Mouse (Mus musculus) MEL (cell line): ENCODE data around the gene Cntnap2. TPM values are rescaled to one million over a fixed set of nuclear protein-coding genes. Genes with fewer than 3 reads are reported as not detected.

ENCODE experiments used
- DNase-seq: peaks from one replicate; pipeline ENCODE4 v3.0.0; 2011; ENCODE audit warnings: low read depth, low spot score
- H3K27ac ChIP-seq: 2 replicates; pipeline ENCODE4 v1.5.1; 2012; ENCODE audit warnings: low read depth, mild to moderate bottlenecking, control low read depth, low read length, moderate library complexity; ENCODE audit not compliant: control insufficient read depth
- H3K27me3 ChIP-seq, 2 experiments: fragments of 150-350 bp in 1 of 2; sonication (generic) in 1 of 2; 2 replicates each; pipeline ENCODE4 v1.6.1; 2012; ENCODE audit warnings: low read length in 2 of 2, mild to moderate bottlenecking in 2 of 2, improper control_type of control experiment in 1 of 2, moderate library complexity in 1 of 2; ENCODE audit not compliant: insufficient read depth in 2 of 2, control insufficient read depth in 1 of 2
- H3K36me3 ChIP-seq, 2 experiments: 2 replicates each; pipeline ENCODE4 v1.6.1; 2012 to 2014; ENCODE audit warnings: low read length in 2 of 2, improper control_type of control experiment in 1 of 2, inconsistent platforms in 1 of 2, mild to moderate bottlenecking in 1 of 2; ENCODE audit not compliant: insufficient read depth in 2 of 2, control insufficient read depth in 1 of 2
- H3K4me1 ChIP-seq, 2 experiments: fragments of 150-350 bp in 1 of 2; sonication (generic) in 1 of 2; 2 replicates each; pipeline ENCODE4 v1.6.1; 2012; ENCODE audit warnings: low read length in 2 of 2, improper control_type of control experiment in 1 of 2, mild to moderate bottlenecking in 1 of 2; ENCODE audit not compliant: insufficient read depth in 2 of 2, control insufficient read depth in 1 of 2
- H3K4me3 ChIP-seq, 2 experiments: fragments of 150-350 bp in 1 of 2; sonication (generic) in 1 of 2; 2 replicates each; pipeline ENCODE4 v1.5.1; 2012; ENCODE audit warnings: low read depth in 2 of 2, low read length in 2 of 2, mild to moderate bottlenecking in 2 of 2, moderate library complexity in 2 of 2, control low read depth in 1 of 2, improper control_type of control experiment in 1 of 2; ENCODE audit not compliant: control insufficient read depth in 1 of 2, insufficient read depth in 1 of 2
- H3K79me2 ChIP-seq: 2 replicates; pipeline ENCODE4 v1.6.1; 2012; ENCODE audit warnings: mild to moderate bottlenecking, low read length, moderate library complexity; ENCODE audit not compliant: control insufficient read depth, poor library complexity, insufficient read depth
- H3K9ac ChIP-seq: 2 replicates; pipeline ENCODE4 v1.6.1; 2012; ENCODE audit warnings: low read depth, mild to moderate bottlenecking, control low read depth, low read length, moderate library complexity; ENCODE audit not compliant: control insufficient read depth, poor library complexity, severe bottlenecking
- H3K9me3 ChIP-seq: fragments of 150-350 bp; sonication (generic); replicated peaks from 2 replicates; pipeline ENCODE4 v1.6.1; 2012; ENCODE audit warnings: mild to moderate bottlenecking, low read length, improper control_type of control experiment, moderate library complexity; ENCODE audit not compliant: insufficient read depth
- BHLHE40 ChIP-seq: IDR thresholded peaks from 2 replicates; pipeline ENCODE4 v1.6.1; 2012; ENCODE audit warnings: low read depth, mild to moderate bottlenecking, inconsistent platforms, low read length, improper control_type of control experiment, borderline replicate concordance
- CHD2 ChIP-seq: IDR thresholded peaks from 2 replicates; pipeline ENCODE4 v1.6.1; 2011; ENCODE audit warnings: low read length, improper control_type of control experiment
- E2F4 ChIP-seq: IDR thresholded peaks from 2 replicates; pipeline ENCODE4 v1.6.1; 2011; ENCODE audit warnings: low read depth, low read length, improper control_type of control experiment, borderline replicate concordance
- EP300 ChIP-seq, 2 experiments: IDR thresholded peaks; 2 replicates each; pipeline ENCODE4 v1.6.1; 2011; ENCODE audit warnings: improper control_type of control experiment in 2 of 2, low read length in 2 of 2, low read depth in 1 of 2, mild to moderate bottlenecking in 1 of 2
- GABPA ChIP-seq: IDR thresholded peaks from 2 replicates; pipeline ENCODE4 v1.6.1; 2012; ENCODE audit warnings: low read depth, mild to moderate bottlenecking, inconsistent platforms, low read length, improper control_type of control experiment, moderate library complexity
- MAFK ChIP-seq: IDR thresholded peaks from 2 replicates; pipeline ENCODE4 v1.6.1; 2011; ENCODE audit warnings: low read depth, mild to moderate bottlenecking, low read length, improper control_type of control experiment, borderline replicate concordance
- MAZ ChIP-seq: IDR thresholded peaks from 2 replicates; pipeline ENCODE4 v1.6.1; 2012; ENCODE audit warnings: low read depth, mild to moderate bottlenecking, inconsistent platforms, low read length, improper control_type of control experiment
- MEF2A ChIP-seq: IDR thresholded peaks from 2 replicates; pipeline ENCODE4 v1.6.1; 2014; ENCODE audit warnings: low read depth, mild to moderate bottlenecking, inconsistent platforms, low read length, improper control_type of control experiment; ENCODE audit not compliant: poor library complexity, insufficient replicate concordance, severe bottlenecking; ENCODE audit errors: extremely low read depth
- MXI1 ChIP-seq: IDR thresholded peaks from 2 replicates; pipeline ENCODE4 v1.6.1; 2011; ENCODE audit warnings: mild to moderate bottlenecking, low read depth, low read length, improper control_type of control experiment
- MYC ChIP-seq: IDR thresholded peaks from 2 replicates; pipeline ENCODE4 v1.6.1; 2011; ENCODE audit warnings: low read depth, mild to moderate bottlenecking, low read length, improper control_type of control experiment, moderate library complexity
- NELFE ChIP-seq: IDR thresholded peaks from 2 replicates; pipeline ENCODE4 v1.6.1; 2011; ENCODE audit warnings: low read depth, low read length, improper control_type of control experiment
- NRF1 ChIP-seq: IDR thresholded peaks from 2 replicates; pipeline ENCODE4 v1.6.1; 2014; ENCODE audit warnings: low read depth, mild to moderate bottlenecking, inconsistent platforms, low read length, improper control_type of control experiment, moderate library complexity; ENCODE audit not compliant: poor library complexity, insufficient read depth, severe bottlenecking
- POLR2A ChIP-seq, 2 experiments: IDR thresholded peaks; 2 replicates each; pipeline ENCODE4 v1.6.1; 2011 to 2012; ENCODE audit warnings: low read length in 2 of 2, mild to moderate bottlenecking in 2 of 2, control low read depth in 1 of 2, improper control_type of control experiment in 1 of 2, low read depth in 1 of 2, moderate library complexity in 1 of 2; ENCODE audit not compliant: control insufficient read depth in 1 of 2, insufficient read depth in 1 of 2, poor library complexity in 1 of 2
- POLR2AphosphoS2 ChIP-seq: IDR thresholded peaks from 2 replicates; pipeline ENCODE4 v1.6.1; 2011; ENCODE audit warnings: low read length, improper control_type of control experiment
- SIN3A ChIP-seq: IDR thresholded peaks from 2 replicates; pipeline ENCODE4 v1.6.1; 2012; ENCODE audit warnings: low read length, improper control_type of control experiment, inconsistent platforms
- SMC3 ChIP-seq: IDR thresholded peaks from 2 replicates; pipeline ENCODE4 v1.6.1; 2011; ENCODE audit warnings: low read depth, low read length, improper control_type of control experiment
- TAL1 ChIP-seq: IDR thresholded peaks from 2 replicates; pipeline ENCODE4 v1.6.1; 2012; ENCODE audit warnings: mild to moderate bottlenecking, inconsistent platforms, low read length, moderate library complexity, mixed read lengths
- TBP ChIP-seq: IDR thresholded peaks from 2 replicates; pipeline ENCODE4 v1.8.0; 2011; ENCODE audit warnings: low read depth, low read length, improper control_type of control experiment
- TCF12 ChIP-seq: IDR thresholded peaks from 2 replicates; pipeline ENCODE4 v1.6.1; 2014; ENCODE audit warnings: low read depth, mild to moderate bottlenecking, inconsistent platforms, low read length, improper control_type of control experiment, moderate library complexity
- UBTF ChIP-seq: IDR thresholded peaks from 2 replicates; pipeline ENCODE4 v1.6.1; 2012; ENCODE audit warnings: low read depth, mild to moderate bottlenecking, inconsistent platforms, low read length, improper control_type of control experiment, moderate library complexity, borderline replicate concordance; ENCODE audit not compliant: insufficient read depth
- USF1 ChIP-seq: IDR thresholded peaks from 2 replicates; pipeline ENCODE4 v1.6.1; 2014; ENCODE audit warnings: low read depth, mild to moderate bottlenecking, inconsistent platforms, low read length, improper control_type of control experiment, moderate library complexity
- USF2 ChIP-seq, 2 experiments: IDR thresholded peaks; 2 replicates each; pipeline ENCODE4 v1.6.1; 2011 to 2012; ENCODE audit warnings: improper control_type of control experiment in 2 of 2, low read length in 2 of 2, borderline replicate concordance in 1 of 2, inconsistent platforms in 1 of 2, low read depth in 1 of 2, mild to moderate bottlenecking in 1 of 2; ENCODE audit not compliant: insufficient read depth in 1 of 2
- ZKSCAN1 ChIP-seq: IDR thresholded peaks from 2 replicates; pipeline ENCODE4 v1.6.1; 2012; ENCODE audit warnings: low read depth, mild to moderate bottlenecking, inconsistent platforms, low read length, improper control_type of control experiment, moderate library complexity
- ZMIZ1 ChIP-seq: IDR thresholded peaks from 2 replicates; pipeline ENCODE4 v1.6.1; 2012; ENCODE audit warnings: low read depth, mild to moderate bottlenecking, inconsistent platforms, low read length, improper control_type of control experiment, moderate library complexity
- ZNF384 ChIP-seq: IDR thresholded peaks from 2 replicates; pipeline ENCODE4 v1.6.1; 2012; ENCODE audit warnings: low read depth, mild to moderate bottlenecking, inconsistent platforms, low read length, improper control_type of control experiment
- polyA plus RNA-seq, 2 experiments: library from polyadenylated mRNA; stranded (reverse) in 1 of 2; unstranded in 1 of 2; fragments of >175 nt in 1 of 2; fragments of >200 nt in 1 of 2; gene quantifications; 2 replicates each; pipeline versions ENCODE4 v1.2.1 to v1.2.4; 2012; ENCODE audit warnings: low replicate concordance in 2 of 2, low read depth in 1 of 2; ENCODE audit not compliant: insufficient read length in 2 of 2, insufficient read depth in 1 of 2, missing spikeins in 1 of 2
- total RNA-seq: library from RNA; depleted of rRNA; stranded (reverse); fragments of 300-350 nt; gene quantifications from 2 replicates; pipeline ENCODE4 v1.2.3, GENCODE M21; 2012

Cntnap2 gene
- total and polyA plus RNA-seq, 3 experiments, result 0.01 TPM; not detected in 2

- no peaks in the 10 kb centered on the region for H3K9me3 ChIP-seq
- no peak for DNase-seq
- no peak overlapping the region for H3K9ac ChIP-seq
- H3K36me3 ChIP-seq, result no peaks in the 10 kb centered on the region
- no peaks in the 10 kb centered on the region for H3K27me3 ChIP-seq
- no peak for TF ChIP-seq NELFE
- no peak for TF ChIP-seq CHD2
- no peak for TF ChIP-seq BHLHE40
- no peak for TF ChIP-seq MEF2A
- TF ChIP-seq SMC3, result no peak
- TF ChIP-seq USF2 (IDR thresholded peaks at IDR 0.05; ENCODE audit: borderline replicate concordance in 1 of 2, insufficient read depth in 1 of 2, low read depth in 1 of 2, low read length in 2 of 2), result no peak
- no peak for TF ChIP-seq UBTF
- no peak for TF ChIP-seq POLR2A (IDR thresholded peaks at IDR 0.05; ENCODE audit: control insufficient read depth in 1 of 2, insufficient read depth in 1 of 2, low read depth in 1 of 2, low read length in 2 of 2, poor library complexity in 1 of 2)
- TF ChIP-seq MAFK, result no peak
- TF ChIP-seq ZNF384, result no peak
- no peak for TF ChIP-seq GABPA
- TF ChIP-seq MXI1, result no peak
- no peak for TF ChIP-seq MYC
- TF ChIP-seq ZMIZ1, result no peak
- H3K79me2 ChIP-seq, result no peaks in the 10 kb centered on the region
- no peak overlapping the region for H3K27ac ChIP-seq
- H3K4me3 ChIP-seq, result no peak overlapping the region
- no peaks in the 10 kb centered on the region for H3K4me1 ChIP-seq
These were observed 182.1 kb downstream of the Cntnap2 start for GRCm38 (mm10) chr6:45241218-45241617.

- TF ChIP-seq MYC (no peak), NELFE (no peak), UBTF (no peak), POLR2A (IDR thresholded peaks at IDR 0.05; ENCODE audit: control insufficient read depth in 1 of 2, insufficient read depth in 1 of 2, low read depth in 1 of 2, low read length in 2 of 2, poor library complexity in 1 of 2) (no peak), SIN3A (no peak), TAL1 (no peak), MEF2A (no peak), E2F4 (no peak), TBP (no peak), BHLHE40 (no peak), ZKSCAN1 (no peak), EP300 (IDR thresholded peaks at IDR 0.05; ENCODE audit: low read depth in 1 of 2, low read length in 2 of 2) (no peak), TCF12 (no peak), MAZ (no peak), NRF1 (no peak), ZMIZ1 (no peak), GABPA (no peak), USF1 (no peak), POLR2AphosphoS2 (no peak)
- H3K36me3 ChIP-seq, result no peaks in the 10 kb centered on the region
- no peak for DNase-seq
- no peak overlapping the region for H3K27ac ChIP-seq
- H3K9me3 ChIP-seq, result no peaks in the 10 kb centered on the region
- no peaks in the 10 kb centered on the region for H3K4me1 ChIP-seq
- no peaks in the 10 kb centered on the region for H3K27me3 ChIP-seq
- H3K9ac ChIP-seq, result no peak overlapping the region
- H3K4me3 ChIP-seq, result no peak overlapping the region
- H3K79me2 ChIP-seq, result no peaks in the 10 kb centered on the region
These were observed 185.5 kb downstream of the Cntnap2 start for GRCm38 (mm10) chr6:45244680-45245079.
